Mouse (Mus musculus): ENCODE measurements at regions not wholly inside any gene's neighbourhood (a gene's known extent, or its start where the extent isn't known, plus 50 kb on each side); places are given as distances from the start of the nearest gene placed in this dataset.

DNA sequence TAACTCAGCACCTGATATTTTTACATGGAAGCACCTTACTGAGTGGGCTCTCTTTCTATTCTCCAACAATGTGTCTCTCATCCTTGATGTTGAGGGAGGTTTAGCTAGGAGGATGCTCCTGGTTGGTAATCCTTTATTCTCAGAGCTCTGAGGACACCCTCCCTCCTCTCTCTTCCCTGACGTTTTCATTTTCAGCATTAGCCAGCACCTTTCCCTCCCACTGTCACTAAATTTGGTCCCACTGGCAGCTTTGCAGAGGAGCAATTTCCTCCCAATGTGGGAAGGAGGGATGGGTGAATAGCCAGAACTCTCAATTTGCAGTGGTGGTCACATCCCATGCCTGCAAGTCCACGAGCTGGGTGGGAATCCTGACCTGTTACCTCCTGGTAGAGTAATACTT, 402.5 kb upstream of the Cdh4 start:
- no peak for TF ChIP-seq POLR2A (IDR thresholded peaks at IDR 0.05; ENCODE audit: low read depth, low read length)
- no peak for TF ChIP-seq CTCF (conservative IDR thresholded peaks at IDR 0.05 in 1 of 2, IDR thresholded peaks at IDR 0.05 in 1 of 2; ENCODE audit: low read depth in 2 of 2, low read length in 2 of 2)
- TF ChIP-seq NRF1 (IDR thresholded peaks at IDR 0.05; ENCODE audit: low read depth, low read length) = no peak
- TF ChIP-seq ZNF384 (IDR thresholded peaks at IDR 0.05; ENCODE audit: low read depth, low read length) = no peak
- no peak for TF ChIP-seq EP300 (IDR thresholded peaks at IDR 0.05; ENCODE audit: low read length)
- TF ChIP-seq E2F4 (IDR thresholded peaks at IDR 0.05; ENCODE audit: insufficient replicate concordance, low read depth, low read length) = no peak
